Mouse (Mus musculus) Patski (cell line): ENCODE data around the gene Gm3173. TPM values are rescaled to one million over a fixed set of nuclear protein-coding genes. Genes with fewer than 3 reads are reported as not detected.
"Not testable (repeated sequence)": the region's sequence is repeated elsewhere in the genome, so short reads cannot be mapped to it uniquely, and the experiment has no call there.

Experiments used
- ATAC-seq: fragments of 100-300 bp; one replicate; pipeline ENCODE4 v1.8.0; 2021
- CTCF ChIA-PET: fragments of 350-600 bp; sonication (Branson Sonifier 250); formaldehyde crosslinking; loops from one replicate; lab custom pipeline; 2022; ENCODE audit warnings: inconsistent platforms; lab: Charles Lee
- POLR2A ChIA-PET: fragments of 350-600 bp; sonication (Branson Sonifier 250); formaldehyde crosslinking; loops from one replicate; lab custom pipeline; 2022; ENCODE audit warnings: antibody characterized with exemption, inconsistent platforms; lab: Charles Lee
- DNase-seq: peaks from one replicate; pipeline ENCODE4 v3.0.0-alpha.2; 2011; ENCODE audit warnings: low read depth, low spot score
- H3K27me3 ChIP-seq: fragments of 371-371 bp; one replicate; pipeline ENCODE4 v1.5.1; 2021
- in situ Hi-C: fragments of 300-500 bp; cut with MboI; formaldehyde crosslinking; loops from 3 replicates; pipeline ENCODE4 v1.11.1; 2018; ENCODE audit warnings: low pct_unique_long_range_greater_than_20kb, mixed read lengths
- polyA plus RNA-seq: library from polyadenylated mRNA; unstranded; gene quantifications from one replicate; pipeline ENCODE4 v1.2.3, GENCODE M21; 2021

Gm3173 gene
- not detected for polyA plus RNA-seq

DNA sequence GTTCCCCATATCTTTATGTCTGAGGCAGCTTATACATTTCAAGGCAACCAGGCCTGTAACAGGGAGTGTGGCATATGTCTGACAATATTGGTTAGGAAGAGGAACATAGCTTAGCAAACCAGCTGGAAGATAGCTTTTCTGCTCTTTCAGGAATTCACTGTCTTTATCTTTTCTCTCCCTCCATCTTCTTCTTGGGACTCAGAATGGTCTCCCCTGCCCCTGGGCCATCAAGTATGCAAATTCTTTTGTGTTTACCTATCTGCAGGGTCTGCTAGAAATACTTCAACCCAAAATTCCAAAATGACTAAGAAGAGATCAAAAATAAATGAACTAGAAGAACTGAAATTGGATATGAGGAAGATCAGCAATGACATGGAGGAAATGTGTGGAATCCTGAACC is at the start of gene Gm3173:
TSS of gene Gm3173 (plus strand) at position 301 of the 400 bp plus-strand sequence.
- ATAC-seq, POLR2A ChIA-PET, in situ Hi-C loops, DNase-seq, CTCF ChIA-PET, H3K27me3 ChIP-seq: not testable (repeated sequence)

DNA sequence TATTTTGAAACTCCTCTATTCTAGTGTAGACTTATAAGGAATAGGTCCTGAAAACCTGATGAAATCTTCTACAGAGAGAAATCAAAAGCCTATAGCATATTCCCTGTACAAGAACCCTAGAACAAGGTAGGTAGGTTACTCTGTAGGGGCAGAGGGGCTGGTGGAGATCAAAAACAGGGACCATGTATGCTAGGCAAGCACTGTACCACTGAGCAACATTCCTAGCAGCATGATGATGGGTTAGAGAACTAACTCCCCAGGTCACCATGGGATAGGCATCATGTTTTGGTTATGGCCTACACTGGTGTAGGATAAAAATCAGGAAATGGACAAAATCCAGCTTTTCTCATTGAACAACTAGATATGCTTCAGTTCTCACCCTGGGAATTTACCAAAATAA is 45.2 kb upstream of the Gm3173 start:
- CTCF ChIA-PET, POLR2A ChIA-PET, DNase-seq, H3K27me3 ChIP-seq, in situ Hi-C loops, ATAC-seq: not testable (repeated sequence)

DNA sequence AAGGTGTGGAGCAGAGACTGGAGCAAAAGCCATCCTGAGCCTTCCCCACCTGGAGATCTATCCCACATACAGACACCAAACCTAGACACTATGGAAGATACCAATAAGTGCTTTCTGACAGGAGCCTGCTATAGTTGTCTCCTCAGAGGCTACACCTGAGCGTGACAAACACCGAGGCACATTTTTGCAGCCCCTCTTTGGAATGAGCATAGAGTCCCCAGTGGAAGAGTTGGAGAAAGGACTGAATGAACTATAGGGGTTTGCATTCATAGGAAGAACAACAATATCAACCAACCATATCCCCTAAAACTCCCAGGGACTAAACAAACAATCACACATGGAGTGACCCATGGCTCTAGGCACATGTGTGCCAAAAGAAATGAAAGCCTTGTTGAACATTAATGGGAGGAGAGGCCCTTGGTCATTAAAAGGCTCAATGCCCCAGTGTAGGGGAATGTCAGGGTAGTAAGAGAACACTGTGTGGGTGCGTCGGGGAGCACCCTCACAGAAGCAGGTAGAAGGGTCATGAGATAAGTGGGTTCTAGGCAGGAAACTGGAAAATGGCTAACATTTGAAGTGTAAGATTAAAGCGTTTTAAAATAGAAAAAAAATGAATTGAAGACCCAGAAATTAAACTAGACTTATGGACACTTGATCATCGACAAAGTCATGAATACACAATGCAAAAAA is 37.8 kb upstream of the Gm3173 start:
- DNase-seq, POLR2A ChIA-PET, CTCF ChIA-PET, ATAC-seq, in situ Hi-C loops, H3K27me3 ChIP-seq: not testable (repeated sequence)

DNA sequence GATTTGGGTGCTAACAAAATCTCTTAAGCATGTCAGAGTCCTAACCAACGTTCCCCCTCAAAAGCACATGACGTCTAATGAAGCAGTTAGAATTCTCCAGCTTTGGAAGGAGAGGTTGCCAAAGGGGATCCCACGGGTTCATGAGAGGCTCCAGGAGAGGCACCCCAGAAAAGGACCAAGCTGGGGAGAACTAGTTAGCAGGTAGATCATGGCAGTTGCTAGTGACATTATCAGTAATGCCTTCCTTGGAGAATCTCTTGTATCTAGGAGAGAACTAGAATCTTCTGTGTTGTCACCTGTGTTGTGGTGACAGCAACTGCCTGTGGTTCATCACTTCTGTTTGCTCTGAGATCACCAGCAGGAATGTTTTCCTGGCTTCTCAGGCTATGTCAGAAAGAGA is 33.6 kb upstream of the Gm3173 start, which contains the start of gene Gm3159:
TSS of gene Gm3159 (plus strand) at position 301 of the 400 bp plus-strand sequence.
- in situ Hi-C loops, H3K27me3 ChIP-seq, POLR2A ChIA-PET, DNase-seq, ATAC-seq, CTCF ChIA-PET: not testable (repeated sequence)

DNA sequence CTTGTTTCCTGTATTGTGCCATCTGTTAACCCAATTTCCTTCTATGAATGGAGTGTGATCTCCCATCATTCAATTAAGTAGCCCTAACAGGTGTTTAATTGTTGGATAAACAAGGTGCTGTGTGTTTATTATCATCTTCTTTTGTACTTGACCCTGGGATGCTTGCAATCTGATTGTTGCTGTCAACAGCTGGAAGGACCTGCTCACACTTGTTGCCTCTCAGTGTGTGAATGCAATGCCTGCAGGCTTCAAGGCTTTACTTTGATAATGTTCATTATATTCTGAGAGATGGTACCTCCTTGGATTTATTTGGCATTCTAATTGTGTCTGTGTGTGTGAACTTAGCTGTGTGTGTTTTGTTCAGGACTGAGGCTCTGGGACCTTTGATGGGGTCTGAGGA is 32.2 kb upstream of the Gm3173 start:
- H3K27me3 ChIP-seq, DNase-seq, POLR2A ChIA-PET, CTCF ChIA-PET, ATAC-seq, in situ Hi-C loops: not testable (repeated sequence)

DNA sequence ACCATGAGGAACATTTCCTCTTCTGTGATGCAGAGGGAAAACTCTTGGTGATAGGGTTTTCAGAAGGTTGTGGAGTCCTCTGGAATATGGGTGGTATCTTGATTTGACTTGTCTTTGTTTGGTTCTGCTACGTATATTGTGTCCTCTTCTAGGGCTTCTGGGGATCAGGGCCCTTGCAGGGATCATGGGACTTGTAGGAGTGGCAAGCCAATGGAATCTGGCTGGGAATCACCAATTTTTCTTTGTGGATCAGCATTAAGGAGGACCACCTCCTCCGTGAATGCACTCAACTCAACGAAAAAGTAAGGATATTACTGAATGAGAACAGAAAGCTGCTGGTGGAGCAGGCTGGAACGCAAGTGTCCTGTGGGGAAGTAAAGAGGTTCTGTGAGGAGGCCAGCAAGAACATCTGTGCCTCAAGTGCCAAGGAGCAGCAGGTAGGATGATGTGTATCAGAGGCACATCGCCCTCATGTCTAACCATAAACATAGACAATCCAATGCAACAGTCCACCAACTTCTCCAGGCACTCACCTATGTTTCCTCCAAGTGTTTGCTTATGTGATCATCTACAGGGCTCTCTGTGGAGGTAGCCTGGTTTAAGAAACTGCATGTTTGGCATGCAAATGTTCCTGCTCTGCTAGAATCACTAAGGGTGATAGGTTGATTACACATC is 30.5 kb upstream of the Gm3173 start:
- CTCF ChIA-PET, ATAC-seq, H3K27me3 ChIP-seq, in situ Hi-C loops, DNase-seq, POLR2A ChIA-PET: not testable (repeated sequence)

DNA sequence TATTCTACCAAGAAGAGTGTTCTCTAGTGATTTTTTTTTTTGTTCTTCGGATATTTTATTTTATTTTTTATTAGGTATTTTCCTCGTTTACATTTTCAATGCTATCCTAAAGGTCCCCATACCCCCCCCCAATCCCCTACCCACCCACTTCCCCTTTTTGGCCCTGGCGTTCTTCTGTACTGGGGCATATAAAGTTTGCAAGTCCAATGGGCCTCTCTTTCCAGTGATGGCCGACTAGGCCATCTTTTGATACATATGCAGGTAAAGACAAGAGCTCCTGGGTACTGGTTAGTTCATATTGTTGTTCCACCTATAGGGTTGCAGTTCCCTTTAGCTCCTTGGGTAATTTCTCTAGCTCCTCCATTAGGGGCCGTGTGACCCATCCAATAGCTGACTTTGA is 29.5 kb upstream of the Gm3173 start:
- CTCF ChIA-PET, POLR2A ChIA-PET, DNase-seq, H3K27me3 ChIP-seq, ATAC-seq, in situ Hi-C loops: not testable (repeated sequence)

DNA sequence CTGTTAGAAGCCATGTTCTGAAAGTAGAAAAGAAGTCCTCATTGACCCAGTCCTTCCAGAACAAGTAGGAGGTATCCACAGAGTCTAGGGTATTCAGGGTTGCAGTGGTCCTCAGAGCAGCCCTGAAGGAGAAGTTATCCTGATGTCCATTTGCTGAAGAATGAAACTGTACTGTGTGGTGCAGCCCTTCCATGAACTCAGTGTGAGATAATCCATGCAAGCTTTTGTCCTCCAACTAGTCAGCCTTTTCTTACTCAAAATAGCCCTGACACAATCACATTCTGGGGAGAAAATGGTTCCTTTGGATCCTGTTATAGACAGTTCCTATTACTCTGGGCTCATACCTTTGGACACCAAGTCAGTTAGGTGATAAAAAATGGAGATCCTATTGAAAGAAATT is 27.0 kb upstream of the Gm3173 start:
- POLR2A ChIA-PET, CTCF ChIA-PET, ATAC-seq, H3K27me3 ChIP-seq, DNase-seq, in situ Hi-C loops: not testable (repeated sequence)

DNA sequence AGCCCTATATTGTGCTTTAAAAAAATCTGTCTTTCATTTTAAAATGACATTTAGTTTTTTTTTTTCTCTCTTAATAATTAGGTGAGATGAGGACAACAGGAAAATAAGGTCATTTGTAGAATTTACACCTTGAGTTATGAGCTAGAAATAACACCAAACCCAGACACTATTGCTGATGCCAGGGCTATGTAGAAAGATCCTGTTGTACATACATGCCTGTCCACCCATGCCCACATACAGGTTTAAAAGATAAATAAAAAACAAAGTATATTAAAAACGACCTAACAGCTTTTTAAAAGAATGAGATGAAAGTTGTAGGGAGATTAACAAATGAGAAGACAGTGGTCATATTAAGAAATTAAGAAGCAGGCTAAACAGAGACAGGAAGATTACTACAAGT is 20.9 kb upstream of the Gm3173 start:
- CTCF ChIA-PET, POLR2A ChIA-PET, in situ Hi-C loops, H3K27me3 ChIP-seq, DNase-seq, ATAC-seq: not testable (repeated sequence)

DNA sequence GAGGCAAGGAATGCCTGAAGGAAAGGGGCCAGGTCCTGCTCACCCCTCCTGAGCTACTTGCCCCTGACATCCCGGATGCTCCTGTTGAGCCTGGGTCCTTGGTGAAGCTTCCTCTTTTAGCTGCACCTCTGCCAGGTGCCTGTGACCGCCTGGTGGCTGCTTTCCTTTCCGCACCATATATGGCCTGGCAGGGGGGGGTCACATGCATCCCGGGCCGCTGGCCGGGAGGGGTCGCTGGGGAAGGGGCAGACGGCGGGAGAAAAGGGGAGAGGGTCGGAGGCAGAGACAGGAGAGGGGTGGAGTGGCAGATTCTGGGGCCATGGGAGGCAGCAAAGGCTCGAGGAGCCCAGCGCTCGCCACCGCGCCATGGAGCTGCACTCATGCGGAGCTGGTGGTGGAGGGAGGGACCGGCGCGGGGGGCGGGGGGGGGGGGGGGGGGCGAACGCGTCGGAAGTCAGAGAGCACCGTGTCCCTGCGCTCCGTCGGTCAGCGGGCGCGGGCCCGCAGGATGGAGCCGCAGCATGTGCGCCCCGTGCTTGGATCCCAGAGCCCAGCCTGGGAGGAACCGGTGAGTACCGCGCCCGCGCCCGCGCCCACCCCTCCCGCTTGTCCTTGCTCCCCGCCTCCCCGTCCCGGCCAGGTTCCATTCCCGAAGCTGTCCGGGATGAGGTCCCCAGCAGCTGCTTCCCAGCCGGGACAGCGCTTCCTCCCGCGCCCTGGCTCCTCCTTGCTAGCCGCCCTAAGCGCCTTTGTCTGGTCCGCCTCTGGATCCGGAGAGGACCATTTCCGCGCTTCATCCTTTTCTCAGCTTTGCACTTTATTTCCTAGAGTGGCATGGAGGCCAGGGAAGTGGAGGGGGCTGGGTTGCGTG is 15.6 kb upstream of the Gm3173 start, which contains the start of gene Gm3164:
TSS of gene Gm3164 (plus strand) at position 484 of the 871 bp plus-strand sequence.
- ATAC-seq, H3K27me3 ChIP-seq, DNase-seq, CTCF ChIA-PET, POLR2A ChIA-PET, in situ Hi-C loops: not testable (repeated sequence)

DNA sequence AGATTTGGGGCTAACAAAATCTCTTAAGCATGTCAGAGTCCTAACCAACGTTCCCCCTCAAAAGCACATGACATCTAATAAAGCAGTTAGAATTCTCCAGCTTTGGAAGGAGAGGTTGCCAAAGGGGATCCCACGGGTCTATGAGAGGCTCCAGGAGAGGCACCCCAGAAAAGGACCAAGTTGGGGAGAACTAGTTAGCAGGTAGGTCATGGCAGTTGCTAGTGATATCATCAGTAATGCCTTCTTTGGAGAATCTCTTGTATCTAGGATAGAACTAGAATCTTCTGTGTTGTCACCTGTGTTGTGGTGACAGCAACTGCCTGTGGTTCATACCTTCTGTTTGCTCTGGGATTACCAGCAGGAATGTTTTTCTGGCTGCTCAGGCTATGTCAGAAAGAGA is 50.7 kb downstream of the Gm3173 start, which contains the start of gene Gm3182:
TSS of gene Gm3182 (plus strand) at position 301 of the 400 bp plus-strand sequence.
- DNase-seq, H3K27me3 ChIP-seq, POLR2A ChIA-PET, in situ Hi-C loops, ATAC-seq, CTCF ChIA-PET: not testable (repeated sequence)

DNA sequence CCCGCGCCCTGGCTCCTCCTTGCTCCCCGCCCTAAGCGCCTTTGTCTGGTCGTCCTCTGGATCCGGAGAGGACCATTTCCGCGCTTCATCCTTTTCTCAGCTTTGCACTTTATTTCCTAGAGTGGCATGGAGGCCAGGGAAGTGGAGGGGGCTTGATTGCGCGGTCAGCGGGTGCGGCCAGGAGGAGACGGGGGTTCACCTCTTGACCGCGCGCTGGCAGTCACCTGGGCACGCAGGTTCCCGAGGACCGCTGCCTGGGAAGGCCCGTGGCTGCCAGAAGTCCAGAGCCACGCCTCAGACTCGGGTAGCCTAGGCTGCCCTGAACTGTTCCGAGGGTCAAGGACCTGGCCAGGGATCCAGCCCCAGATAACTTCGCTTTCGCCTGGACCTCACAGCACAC is 68.6 kb downstream of the Gm3173 start:
- in situ Hi-C loops, ATAC-seq, H3K27me3 ChIP-seq, DNase-seq, CTCF ChIA-PET, POLR2A ChIA-PET: not testable (repeated sequence)

DNA sequence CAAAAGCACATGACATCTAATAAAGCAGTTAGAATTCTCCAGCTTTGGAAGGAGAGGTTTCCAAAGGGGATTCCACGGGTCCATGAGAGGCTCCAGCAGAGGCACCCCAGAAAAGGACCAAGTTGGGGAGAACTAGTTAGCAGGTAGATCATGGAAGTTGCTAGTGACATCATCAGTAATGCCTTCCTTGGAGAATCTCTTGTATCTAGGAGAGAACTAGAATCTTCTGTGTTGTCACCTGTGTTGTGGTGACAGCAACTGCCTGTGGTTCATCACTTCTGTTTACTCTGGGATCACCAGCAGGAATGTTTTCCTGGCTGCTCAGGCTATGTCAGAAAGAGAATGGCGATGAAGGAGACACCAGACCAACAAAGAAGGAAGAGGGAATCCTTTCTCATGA is 124.3 kb downstream of the Gm3173 start, which contains the start of gene Gm3047:
TSS of gene Gm3047 (plus strand) at position 301 of the 400 bp plus-strand sequence.
- ATAC-seq, in situ Hi-C loops: not testable (repeated sequence)

More for the DNA sequence above, 124.3 kb downstream of the Gm3173 start, which contains the start of gene Gm3047:
- POLR2A ChIA-PET, DNase-seq, H3K27me3 ChIP-seq, CTCF ChIA-PET: not testable (repeated sequence)
